Mouse (Mus musculus) naive thymus-derived CD4-positive, alpha-beta T cell, adult 2 months (primary cell): Measurements from ENCODE around the gene Gm10260.
A peak's percentile ranks its signal among the peaks of the same experiment; 100 is the strongest.

Source experiments
- DNase-seq: peaks from one replicate; pipeline ENCODE4 v3.0.0-alpha.2; 2011; ENCODE audit warnings: low read depth

The Gm10260 gene

DNA sequence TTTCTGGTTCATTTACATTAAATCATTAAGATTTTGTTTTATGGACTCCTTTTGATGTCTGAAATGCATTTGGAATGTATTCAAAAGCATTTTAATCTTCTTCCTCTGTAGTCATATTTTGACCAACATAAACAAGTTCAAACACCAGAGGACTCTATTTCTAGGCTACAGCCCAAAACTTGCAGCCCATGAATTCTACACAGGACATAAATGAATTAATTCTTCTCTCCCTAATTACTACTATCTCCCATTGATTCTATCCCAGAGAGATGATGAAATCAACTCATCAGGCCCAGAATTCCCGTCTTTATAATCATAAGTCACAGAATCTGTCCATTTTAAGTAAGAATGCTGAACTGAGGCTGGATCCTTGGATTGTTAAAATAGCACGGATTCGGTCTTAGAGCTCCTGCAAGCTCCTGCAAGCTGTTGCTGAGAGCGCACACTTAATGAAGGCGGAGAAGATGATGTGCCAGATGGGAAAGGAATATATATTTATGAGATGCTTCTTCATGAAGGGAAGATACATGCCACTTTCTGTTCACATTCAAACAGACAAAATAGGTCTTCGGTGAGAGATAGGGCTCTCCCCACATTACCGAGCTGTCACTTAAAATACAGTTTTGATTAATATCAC, 7.7 kb upstream of the Gm10260 start:
- DNase-seq, result no peak

DNA sequence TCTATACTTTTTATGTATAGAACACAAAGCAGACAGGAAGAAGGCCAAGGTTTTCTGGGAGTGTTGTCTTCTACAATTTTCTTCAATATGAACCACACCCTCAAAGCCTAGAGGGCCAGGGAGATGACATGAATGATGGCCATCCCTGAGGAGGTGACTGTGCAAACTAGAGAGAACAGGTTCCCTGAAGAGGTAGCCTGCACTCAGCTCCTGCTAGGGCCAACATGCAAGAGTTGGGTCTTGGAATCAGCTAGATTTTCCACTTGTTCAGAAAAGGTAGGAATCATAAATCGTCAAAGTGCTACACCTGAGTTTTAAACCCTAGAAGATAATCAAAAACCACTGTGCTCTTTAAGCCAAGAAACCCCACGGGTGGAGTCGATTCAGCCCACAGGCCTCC, 6.2 kb upstream of the Gm10260 start:
- no peak for DNase-seq

DNA sequence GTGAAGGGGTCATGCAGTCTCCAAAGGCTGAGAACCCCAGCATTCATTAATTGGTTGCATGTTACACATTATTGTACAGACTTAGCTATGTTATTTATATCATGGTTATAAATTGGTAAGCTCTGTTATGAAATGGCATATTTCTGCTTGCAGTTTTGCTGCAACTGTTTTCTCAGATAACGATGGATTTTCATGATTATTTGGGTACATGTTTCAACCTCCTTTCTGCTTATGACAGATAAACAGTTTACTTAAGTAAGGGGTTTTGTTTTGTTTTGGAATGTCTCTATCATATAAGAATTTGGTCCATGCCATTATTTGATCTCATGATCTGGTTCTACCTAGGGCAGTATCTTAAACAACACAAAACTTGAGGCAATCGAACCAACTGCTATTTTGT, 5.5 kb upstream of the Gm10260 start:
- no peak for DNase-seq

DNA sequence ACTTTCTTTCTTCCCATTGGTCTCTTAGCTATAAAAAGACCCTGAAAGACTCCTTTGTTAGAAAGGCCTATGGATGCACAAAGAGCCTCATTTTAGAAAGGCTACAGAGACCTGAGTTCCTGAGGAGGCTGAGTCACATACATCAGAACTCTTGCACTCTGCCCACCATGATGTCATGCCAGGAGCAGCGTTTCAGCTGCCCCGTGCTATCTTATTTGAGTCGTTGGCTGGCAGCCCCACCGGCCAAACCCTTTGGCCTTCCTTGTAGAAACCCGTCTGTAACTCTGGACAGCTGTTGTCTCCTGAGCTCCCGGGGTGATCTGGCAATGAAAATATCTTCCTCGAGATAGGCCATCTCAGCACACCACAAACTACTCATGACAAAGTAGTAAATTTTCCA, 3.6 kb upstream of the Gm10260 start:
- no peak for DNase-seq

DNA sequence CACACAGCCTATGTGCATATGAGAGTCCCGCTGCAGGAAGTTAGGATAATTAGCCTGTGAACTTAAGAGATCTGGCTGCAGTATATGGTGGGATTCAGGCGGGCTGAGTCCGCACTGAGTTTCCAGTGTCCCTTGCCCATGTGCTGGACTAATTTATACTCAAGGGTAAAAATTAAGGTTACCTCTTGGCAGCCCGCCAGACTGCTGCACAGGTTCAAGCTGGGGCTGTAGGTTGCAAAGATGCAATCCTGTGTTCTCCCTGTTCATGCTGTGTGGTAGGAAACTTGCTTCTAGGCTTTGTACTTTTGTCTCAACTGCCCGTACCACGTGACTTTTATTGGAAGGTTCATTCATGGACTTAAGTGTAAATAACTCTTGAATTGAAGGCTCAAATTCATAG, 3.0 kb upstream of the Gm10260 start:
- no peak for DNase-seq

DNA sequence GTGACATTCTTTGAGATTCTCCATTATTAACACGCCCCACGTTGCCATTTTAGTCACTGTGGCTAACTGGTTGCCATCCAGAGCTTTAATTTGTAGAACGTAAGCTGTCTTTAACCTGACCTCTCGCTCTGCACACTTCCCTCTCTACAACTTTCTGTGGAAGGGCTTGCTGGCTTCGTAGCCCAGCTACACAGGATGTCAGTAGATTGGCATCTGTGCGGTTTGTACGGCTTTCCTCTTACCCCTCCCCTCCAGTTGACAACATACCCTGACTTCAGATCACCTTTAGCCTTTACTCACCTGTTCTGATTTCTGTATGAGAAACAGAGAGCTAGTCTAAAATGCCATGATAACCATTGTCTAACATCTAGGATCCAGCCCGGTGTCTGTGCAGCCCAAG, 1.7 kb upstream of the Gm10260 start:
- peak; percentile 60 for DNase-seq

DNA sequence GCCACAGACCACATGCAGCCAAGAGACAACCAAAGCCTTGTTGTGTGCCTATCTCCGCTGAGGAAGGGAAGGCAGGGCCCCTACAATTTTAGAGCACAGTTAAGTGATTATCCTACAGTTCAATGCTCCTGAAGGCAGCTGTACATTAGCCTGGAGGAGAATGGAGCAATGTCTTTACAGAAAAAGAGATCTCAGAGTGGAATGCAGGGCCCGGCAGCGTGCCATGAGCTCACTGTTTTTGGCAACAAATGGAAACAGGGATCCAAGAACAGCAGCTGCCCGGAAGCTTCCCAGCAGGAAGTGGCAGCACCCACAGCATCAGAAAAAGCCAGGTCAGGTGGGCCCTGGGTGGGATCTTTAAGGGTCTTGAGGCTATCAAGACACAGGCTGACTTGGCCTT, 3.4 kb downstream of the Gm10260 start:
- no peak for DNase-seq

DNA sequence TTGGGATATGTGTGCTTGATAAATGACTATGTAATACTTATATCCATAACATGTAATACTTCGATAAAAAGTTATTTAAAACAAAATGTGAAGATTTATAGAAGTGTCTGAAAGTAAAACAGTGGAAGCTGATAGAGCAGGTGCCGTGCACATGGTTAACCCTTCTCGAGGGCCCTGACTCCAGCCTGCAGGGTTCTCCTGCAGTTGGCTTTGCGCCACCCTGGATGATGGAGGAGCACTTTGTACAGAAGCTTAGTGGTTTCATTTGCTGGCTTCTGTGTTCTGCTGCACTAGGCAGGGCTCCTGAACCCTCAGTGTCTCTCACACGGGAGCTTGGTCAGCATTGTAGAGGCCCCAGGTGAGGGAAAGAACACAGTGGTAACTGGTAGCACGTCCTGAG, 4.3 kb downstream of the Gm10260 start:
- no peak for DNase-seq

DNA sequence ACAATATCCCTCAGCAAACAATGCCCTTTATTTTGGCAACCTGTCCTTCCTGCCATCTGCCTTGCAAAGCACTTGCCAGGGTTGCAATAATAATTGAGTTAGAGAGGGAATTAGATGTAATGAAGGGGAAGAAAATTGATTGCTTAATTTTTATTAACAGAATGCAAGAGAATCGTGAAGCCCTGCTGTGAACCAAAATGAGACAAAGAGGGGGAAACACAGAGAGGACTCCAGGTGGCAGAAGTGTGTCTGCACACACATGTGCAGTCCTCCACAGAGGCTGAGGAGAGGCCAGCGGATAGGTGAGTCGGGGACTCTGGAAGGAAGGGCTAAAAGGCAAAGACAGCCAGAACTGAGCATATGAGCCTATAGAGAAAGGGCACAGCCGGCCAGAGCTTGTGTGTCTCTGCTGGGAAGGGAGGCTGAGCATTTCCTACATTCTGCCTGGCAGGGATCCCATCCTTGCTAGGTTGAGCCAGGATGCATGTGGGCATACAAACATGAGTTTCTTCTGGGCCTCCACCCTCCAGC, 9.5 kb downstream of the Gm10260 start:
- no peak for DNase-seq

DNA sequence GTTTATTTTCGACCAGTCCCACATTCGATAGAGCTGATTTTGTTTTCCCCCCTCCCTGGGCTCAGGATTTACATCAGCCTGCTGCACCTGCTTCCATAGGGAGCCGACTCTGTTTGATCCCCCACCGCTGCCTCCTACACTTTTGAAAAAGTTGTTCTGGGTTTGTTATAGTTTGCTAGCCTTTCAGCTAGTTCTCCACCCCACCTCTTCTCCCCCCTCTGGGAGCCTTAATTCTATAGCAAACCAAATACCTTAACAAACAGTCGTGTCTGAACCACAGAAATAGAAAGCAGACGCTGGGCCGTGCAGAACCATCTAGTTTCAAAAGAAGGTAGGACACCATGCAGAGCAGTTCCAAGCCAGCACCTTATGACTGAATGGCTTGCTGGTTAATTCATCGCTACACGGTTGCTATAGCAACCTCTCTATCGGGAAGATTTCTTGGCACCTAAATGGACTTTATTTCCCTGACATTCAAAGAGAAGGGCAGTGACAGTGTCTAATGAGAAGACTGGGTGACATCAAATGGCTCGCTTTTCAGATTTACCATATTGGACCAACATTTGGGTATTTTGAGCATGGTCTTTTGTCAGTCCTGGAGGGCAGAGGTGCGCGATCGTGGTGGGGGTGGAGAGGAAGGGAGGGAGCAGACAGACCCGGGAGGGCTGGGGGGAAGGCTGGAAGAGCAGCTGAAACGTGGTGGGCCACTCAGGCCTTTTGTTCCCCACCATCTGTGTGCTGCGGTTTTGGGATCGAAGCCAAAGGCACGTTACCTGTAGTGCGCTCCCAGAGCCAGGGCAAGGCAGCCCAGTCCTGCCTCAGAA, 13.2 kb downstream of the Gm10260 start:
- DNase-seq, result no peak

DNA sequence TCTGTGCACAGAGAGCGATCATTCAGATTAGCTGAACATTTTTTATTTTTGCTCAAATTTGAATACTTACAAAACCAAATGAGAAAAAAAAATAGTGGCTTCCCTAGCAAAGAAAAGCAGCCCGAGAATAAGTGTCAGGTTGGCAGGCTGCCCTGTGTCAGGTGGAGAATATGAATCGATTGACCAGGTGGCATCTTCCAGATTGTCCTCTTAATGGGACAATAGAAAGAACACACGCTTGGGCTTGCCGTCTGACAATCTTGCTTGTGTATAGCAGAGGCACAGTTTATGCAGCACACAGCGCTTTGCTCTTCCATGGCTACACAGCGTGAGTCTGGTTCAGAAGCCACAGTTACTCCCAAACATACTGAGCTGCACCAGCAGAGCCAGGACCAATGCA, 15.8 kb downstream of the Gm10260 start:
- DNase-seq, result no peak

DNA sequence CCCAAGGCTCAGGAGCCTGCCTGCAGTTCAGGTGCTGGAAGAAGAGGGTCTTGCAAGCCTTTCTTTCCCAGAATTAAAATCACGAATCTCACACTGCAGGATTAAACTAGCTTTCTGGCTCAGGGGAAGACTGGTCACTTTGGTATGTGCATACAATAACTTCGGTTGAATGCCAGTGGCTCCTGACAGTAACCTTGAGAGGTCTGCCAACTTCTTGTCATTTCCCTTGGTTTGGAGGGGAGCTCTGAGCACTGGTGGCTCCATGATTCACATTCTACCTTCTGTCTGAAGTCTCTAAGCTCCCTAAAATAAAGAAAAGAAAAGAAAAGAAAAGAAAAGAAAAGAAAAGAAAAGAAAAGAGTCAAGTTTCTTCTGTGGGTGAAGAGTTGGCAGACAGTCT, 16.4 kb downstream of the Gm10260 start:
- no peak for DNase-seq

DNA sequence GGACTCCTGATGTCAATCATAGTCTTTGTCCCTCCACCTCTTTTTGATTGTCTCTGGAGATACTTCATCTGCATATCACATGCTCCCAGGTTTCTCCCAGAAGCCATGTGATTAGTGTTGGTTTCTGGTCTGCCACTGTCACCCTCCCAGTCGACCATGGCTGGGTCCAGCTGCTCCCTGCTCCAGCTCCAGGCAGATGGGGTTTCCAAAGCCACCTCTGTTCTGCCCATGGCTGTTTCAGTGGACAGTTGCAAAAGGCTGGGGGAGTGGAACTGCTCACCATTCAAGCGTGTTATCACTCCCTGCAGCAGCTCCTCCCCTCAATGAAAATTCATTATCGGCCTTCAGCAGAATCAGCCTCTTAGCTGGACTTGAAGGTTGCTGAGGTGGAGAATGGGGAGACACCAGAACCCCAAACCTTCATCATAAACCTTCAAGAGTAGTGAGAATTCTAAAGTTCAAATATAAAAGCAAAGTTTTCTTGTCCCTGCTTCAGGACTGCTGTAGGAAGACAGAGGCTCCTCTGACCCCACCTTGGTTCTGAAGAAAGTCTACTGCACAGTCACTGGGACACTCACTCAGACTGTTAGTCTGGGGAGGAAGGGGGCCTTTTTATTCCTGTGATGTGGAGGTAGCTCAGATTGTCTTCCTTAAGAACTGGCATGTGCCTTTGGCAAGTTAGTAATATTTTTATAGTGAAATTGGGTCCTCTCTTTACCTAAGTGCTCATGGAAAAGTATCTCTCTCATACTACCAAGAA, 17.0 kb downstream of the Gm10260 start:
- DNase-seq, result no peak

DNA sequence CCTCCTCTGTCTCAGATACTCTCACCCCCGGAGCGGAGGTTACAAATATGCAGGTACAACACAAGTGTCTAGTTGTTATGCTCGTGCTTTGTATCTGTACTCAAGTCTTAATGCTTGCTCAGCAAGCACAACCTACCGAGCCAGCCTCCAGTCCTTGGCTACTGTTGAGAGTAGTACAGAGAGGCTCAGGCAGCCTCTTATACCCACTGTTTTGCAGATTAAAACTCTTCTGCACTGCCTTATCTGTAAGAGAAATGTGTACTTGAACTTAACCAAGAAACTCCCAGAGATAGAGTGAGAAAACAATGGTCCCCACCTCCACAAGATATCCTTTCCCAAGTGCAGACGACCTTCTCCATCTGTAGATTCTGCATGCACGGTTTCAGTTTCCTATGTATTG, 24.5 kb downstream of the Gm10260 start:
- no peak for DNase-seq

DNA sequence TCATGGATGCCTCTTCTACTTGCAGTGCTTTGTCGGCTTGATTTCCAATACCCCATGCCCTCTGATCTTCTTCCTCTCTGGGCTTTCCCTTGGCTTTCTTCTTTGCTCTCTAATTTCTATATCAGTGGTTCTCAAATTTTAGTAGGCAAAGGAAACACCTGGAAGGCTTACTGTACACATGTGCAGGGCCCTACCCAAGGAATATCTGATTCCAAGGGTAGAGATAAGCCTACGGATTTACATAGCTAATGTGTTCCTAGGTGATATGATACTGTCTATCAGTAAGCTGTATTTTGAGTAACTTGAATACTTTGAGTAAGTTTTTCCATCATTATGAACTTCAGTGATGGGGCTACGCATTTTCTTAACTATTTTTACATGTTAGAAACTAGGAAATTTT, 25.7 kb downstream of the Gm10260 start:
- DNase-seq, result no peak

DNA sequence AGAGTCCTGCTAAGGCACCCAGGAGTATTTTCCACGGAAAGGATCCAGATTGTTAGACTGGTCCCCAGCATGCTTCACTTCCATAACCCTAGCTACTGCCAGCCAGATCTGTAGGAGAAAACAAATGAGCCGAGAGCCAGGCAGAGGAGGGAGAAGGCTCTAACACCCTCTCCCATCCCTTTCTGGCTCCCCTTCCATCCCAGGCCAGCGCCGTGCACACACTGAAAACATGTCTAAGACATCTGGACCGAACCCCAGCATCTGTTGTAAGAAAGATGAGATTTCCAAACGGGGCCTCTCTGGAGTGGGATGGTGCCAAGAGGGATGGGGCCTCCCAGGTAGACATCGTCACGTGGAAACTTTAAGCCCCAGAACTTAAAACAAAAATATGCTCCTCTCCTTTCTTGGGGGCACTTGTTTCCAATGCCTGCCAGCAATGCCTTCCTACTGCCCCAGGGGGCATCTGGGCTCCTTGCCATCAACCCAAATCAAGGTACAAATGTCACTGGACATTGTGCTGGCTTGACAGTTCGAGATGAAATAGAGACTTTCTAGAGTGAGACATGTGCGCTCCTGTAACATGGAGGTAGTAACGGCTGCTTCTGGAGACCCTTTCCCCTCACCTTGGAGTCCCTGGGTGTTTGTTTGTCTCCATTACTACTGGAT, 35.1 kb downstream of the Gm10260 start:
- DNase-seq, result no peak

DNA sequence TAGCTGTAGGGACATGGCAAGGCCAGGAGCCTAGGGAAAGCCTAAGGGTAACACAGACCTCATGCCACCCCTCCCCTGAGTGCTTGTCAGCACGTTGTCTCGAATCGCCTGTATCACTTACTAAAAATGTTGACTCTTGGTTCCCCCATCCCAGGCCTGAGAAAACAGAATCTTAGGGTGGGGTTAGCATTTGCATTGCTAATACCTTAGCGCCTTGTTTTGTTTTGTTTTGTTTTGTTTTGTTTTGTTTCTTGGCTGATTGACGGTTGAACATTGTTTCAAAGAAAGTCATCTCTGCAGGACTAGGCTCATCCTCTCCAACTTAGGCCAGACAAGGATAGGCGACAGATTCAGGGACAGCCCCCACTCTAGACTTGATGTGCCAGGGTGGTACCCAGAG, 35.9 kb downstream of the Gm10260 start:
- no peak for DNase-seq

DNA sequence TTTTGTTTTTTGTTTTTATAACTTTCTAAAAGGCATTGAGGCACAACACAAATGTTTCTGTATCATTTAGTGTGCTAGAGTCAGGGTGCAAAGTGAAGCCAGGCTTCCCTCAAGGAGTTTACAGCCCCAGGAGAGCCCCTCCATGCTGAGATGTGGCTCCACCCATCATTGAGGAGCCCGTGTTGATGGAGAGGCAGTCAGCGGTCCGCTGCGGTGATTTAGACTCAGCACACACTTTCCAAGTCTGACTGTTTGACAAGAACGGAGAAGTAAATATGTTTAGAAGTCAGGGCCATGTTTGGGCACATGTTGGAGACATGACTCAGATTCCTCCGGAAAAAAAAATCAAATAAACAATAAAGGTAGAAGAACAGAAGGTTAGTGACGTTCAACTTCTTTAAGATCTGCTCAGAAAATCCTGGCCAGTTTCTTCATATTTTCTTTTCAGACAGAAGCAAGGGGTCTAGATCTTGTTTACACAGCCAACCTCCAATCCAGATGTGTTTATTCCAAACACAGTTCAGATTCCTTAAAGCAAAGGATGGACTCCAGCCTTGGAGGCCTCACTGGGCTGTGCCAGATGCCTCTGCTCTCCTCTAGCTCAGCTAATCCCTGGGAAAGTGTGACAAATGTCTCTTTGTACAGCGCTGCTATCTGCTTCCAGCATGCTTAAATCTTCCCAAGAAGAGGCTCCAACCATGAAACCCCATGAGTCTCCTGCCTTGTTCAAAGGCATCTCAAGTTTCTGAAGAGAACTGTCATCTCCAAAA, 47.7 kb downstream of the Gm10260 start:
- no peak for DNase-seq

DNA sequence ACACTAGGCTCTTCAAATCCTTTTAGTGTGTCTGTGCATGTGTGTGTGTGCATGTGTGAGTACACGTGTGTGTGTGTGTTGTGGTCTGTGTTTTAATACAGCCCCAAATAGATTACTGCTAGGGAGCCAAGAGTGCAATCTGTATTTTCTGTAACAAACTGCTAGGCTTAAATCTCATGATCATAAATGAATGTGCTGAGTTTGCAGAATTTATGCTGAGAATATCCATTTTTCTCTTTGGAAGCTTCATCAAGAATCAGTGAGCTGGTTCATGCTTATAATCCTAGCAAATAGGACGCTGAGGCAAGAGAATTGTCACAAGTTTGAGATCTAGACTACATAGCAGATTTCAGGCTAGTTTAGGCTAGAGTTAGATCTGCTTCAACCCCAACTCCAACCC, 48.9 kb downstream of the Gm10260 start:
- DNase-seq, result no peak
